Mouse (Mus musculus): Measurements from ENCODE around the gene Mettl23.

GRCm38 (mm10) chr11:116801106-116801505, 42.0 kb upstream of the Mettl23 start:
- TF ChIP-seq POLR2A (IDR thresholded peaks at IDR 0.05; ENCODE audit: insufficient read length, low read depth) (no peak), USF1 (IDR thresholded peaks at IDR 0.05; ENCODE audit: low read depth) (no peak), MAX (IDR thresholded peaks at IDR 0.05; ENCODE audit: low read depth) (no peak), TCF12 (IDR thresholded peaks at IDR 0.05; ENCODE audit: insufficient read depth, poor library complexity, severe bottlenecking) (no peak), MYOG (IDR thresholded peaks at IDR 0.05; ENCODE audit: control insufficient read depth in 1 of 3, insufficient read depth in 1 of 3, insufficient read length in 2 of 3, low read depth in 2 of 3) (no peak), E2F4 (IDR thresholded peaks at IDR 0.05; ENCODE audit: insufficient read depth) (no peak), MYOD1 (IDR thresholded peaks at IDR 0.05; ENCODE audit: control insufficient read depth in 1 of 3, insufficient read length in 2 of 3, low read depth in 2 of 3) (no peak), TCF3 (IDR thresholded peaks at IDR 0.05; ENCODE audit: insufficient read length, low read depth) (no peak)

All from myocyte (in vitro differentiated cells).